Mouse (Mus musculus) macrophage (primary cell): ENCODE measurements around the gene Cd47. TPM values are rescaled to one million over a fixed set of nuclear protein-coding genes. Genes with fewer than 3 reads are reported as not detected.
A peak's percentile ranks its signal among the peaks of the same experiment; 100 is the strongest.
"Not testable (repeated sequence)": the region's sequence is repeated elsewhere in the genome, so short reads cannot be mapped to it uniquely, and the experiment has no call there.

Experiments used
- H3K27ac ChIP-seq: fragments of 350-480 bp; formaldehyde crosslinking; 2 replicates; pipeline ENCODE4 v1.9.0; 2021
- H3K36me3 ChIP-seq: fragments of 350-480 bp; formaldehyde crosslinking; 2 replicates; pipeline ENCODE4 v1.9.0; 2021; ENCODE audit errors: inconsistent target
- H3K4me3 ChIP-seq: fragments of 350-480 bp; formaldehyde crosslinking; 2 replicates; pipeline ENCODE4 v1.9.0; 2021; ENCODE audit errors: inconsistent target
- H3K79me2 ChIP-seq: fragments of 350-480 bp; formaldehyde crosslinking; 2 replicates; pipeline ENCODE4 v1.9.0; 2021; ENCODE audit errors: inconsistent target
- WGBS: methylation state at CpG from one replicate; pipeline ENCODE4 v1.1.7; 2026; ENCODE audit warnings: inconsistent platforms; ENCODE audit not compliant: missing documents; 5-methylcytosine and 5-hydroxymethylcytosine counted together
- polyA plus RNA-seq: library from polyadenylated mRNA; stranded (reverse); fragments of 250-400 nt; gene quantifications from 3 replicates; pipeline ENCODE4 v1.2.4, GENCODE M21; 2018; ENCODE audit warnings: inconsistent platforms

The Cd47 gene
- polyA plus RNA-seq, 1 experiment from 2014 or later: 220 TPM

DNA sequence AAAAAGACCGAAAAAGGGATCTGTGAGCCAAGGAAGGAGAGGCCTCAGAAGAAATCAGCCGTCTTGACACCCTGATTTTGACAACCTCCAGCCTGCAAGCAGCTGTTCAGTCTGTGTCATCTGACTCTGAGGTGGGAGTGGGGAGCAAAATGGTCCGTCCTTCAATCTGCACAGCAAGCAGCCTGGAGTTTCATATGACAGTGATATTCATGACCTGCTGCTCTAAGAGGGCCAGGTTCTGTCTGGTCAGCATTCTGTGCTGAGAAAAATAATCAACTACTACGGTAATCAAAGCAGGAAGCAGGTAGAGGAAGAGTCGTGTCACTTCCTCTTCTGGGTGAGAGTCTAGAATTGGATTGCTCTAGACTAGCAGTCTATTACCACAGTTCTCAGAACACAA is 1.1 kb downstream of the Cd47 start:
- H3K4me3 ChIP-seq: no peak overlapping the region
- WGBS: 13% methylated on average over 5 of the region's 5 CpGs

DNA sequence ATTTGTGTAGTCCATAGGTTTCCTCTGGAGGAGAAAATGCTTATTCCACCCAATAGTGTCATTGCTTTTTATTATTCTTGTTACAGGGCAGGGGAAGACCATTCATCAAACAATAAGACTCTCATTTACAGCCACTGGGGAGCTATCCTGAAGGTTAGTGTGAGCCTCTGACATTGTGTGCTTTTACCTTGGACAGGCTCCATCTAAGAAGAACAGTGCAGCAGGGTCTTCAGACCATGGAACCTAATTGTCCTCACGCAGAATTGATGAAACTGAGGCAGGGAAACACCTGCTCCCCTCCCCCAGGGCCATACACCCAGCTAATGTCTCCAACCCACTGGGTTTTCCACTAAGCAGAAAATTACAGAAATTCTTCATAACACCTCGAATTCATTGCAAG is 2.7 kb downstream of the Cd47 start:
- Histone ChIP-seq H3K27ac (no peak overlapping the region), H3K79me2 (no peaks in the 10 kb centered on the region), H3K4me3 (no peak overlapping the region), H3K36me3 (no peaks in the 10 kb centered on the region)
- WGBS: 85% methylated on average over 2 of the region's 2 CpGs

More for the DNA sequence above, 1.1 kb downstream of the Cd47 start:
- Histone ChIP-seq H3K36me3 (no peaks in the 10 kb centered on the region), H3K79me2 (no peaks in the 10 kb centered on the region), H3K27ac (no peak overlapping the region)

DNA sequence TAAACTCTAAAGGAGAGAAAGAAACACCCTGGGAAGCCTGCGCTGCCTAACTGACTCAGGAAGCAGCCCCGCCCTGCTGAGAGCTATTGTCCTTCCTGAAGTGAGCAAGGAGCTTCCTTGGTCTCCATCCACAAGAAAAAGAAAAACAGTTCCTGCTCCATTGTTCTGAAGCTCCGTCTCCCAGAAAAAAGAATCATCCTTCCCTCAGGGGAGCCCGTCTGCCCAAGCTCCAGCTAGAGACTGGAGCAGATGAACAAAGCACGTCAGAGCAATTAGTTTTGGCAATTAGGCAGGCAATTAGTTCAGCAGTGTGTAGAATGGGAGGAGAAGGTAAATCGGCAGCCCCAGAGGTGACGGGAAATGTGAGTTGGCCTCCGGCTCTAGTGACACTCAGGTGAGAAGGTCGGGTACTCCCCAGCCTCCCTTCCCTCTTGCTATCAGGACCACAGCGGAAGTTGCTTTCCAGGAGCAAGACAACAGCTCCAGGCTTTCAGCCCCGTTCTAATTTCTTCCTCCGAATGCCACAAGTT is 3.7 kb downstream of the Cd47 start:
- H3K79me2 ChIP-seq: no peaks in the 10 kb centered on the region
- H3K27ac ChIP-seq: no peak overlapping the region
- 52% methylated on average over 11 of the region's 12 CpGs for WGBS
- no peak overlapping the region for H3K4me3 ChIP-seq
- no peaks in the 10 kb centered on the region for H3K36me3 ChIP-seq

DNA sequence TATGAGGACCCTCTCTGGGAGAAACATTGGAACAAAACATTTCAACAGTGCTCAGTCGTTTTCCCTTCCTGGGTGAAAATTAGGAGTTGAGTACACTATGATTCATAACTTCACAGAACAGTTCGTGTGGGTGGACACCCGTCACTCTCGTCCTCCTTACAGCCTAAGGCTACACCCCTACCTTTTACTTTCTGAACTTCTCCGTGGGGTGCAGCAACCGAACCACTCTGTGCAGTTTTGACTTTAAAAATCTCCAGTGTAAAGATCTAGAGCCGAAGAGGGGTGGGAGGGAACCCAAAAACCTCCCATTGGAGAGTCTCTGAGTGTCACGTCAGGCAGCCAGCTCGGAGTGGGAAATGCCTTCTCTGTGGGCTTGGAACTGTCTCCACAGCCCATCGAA is 6.6 kb downstream of the Cd47 start:
- no peak overlapping the region for H3K27ac ChIP-seq
- no peaks in the 10 kb centered on the region for H3K79me2 ChIP-seq
- H3K4me3 ChIP-seq: no peak overlapping the region
- WGBS: 81% methylated on average over 10 of the region's 10 CpGs
- H3K36me3 ChIP-seq: no peaks in the 10 kb centered on the region

DNA sequence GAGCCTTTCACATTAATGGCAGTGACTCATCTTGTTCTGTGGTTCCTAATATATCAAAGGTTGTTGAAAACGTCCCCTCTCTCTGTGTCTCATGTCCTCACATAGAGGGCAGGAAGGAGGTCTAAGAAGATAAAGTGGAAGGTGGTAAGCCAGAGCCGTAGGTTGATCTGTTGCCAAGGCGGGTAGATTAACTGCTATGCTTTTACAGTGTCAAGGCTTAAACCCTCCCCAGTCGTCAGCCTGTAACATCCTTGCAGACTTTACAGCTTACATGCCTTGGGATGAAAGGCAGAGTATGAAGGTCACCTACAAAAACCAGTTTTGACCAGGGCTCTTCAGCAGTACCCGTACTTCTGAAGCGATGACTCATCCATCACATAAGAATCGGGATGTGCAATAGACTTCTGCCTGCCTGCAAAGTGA is 7.1 kb downstream of the Cd47 start:
- Histone ChIP-seq H3K4me3 (no peak overlapping the region), H3K36me3 (no peaks in the 10 kb centered on the region), H3K27ac (no peak overlapping the region), H3K79me2 (no peaks in the 10 kb centered on the region)
- 40% methylated on average over 7 of the region's 7 CpGs for WGBS

DNA sequence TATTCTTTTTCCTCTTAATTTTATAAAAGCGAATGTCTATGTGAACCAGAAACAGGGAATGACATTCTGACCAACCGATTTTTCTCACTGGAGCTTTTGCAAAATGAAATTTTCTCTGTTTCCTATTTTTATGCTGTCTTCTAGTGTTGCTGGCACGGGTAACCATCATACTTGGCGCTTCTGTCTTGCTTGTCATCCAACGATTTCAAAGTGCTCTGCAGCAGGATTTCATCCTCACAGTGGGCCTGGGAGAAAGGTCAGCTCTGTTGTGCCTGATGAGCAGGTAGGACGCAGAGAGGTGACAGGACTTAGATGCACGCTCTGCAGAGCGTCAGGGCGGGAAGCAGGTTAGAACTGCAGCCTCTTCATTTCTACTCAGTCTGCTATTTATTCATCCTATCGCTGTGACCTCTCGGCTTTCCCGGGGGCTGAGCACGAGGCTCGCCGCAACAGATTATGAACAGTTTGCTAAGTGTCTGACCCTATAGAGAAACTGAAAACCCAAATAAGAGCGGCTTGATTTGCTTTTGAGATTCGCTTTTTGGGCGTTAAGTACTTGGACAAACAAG is 7.6 kb downstream of the Cd47 start:
- Histone ChIP-seq H3K27ac (no peak overlapping the region), H3K79me2 (no peaks in the 10 kb centered on the region), H3K36me3 (no peaks in the 10 kb centered on the region), H3K4me3 (no peak overlapping the region)
- 83% methylated on average over 17 of the region's 18 CpGs for WGBS

DNA sequence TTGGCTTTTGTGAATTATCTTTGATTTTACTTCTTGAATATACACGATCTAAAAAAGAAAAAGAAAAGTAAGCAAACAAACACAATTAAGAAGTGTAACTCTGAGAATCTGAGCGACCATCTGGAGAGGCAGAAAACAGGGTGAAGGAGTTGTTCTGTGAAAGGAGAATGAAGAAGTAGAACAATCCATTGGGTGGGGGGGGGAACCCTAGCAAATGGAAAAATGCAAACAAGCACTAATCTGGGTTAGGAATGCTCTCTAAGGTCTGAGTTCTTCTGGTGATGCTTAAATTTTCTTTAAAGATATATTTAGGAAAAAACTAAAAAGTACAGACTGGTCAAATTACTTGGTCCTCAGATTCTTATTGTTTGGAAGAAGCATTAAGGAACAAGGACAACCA is 11.6 kb downstream of the Cd47 start:
- Histone ChIP-seq H3K27ac (no peak overlapping the region), H3K36me3 (no peaks in the 10 kb centered on the region), H3K79me2 (no peaks in the 10 kb centered on the region), H3K4me3 (no peak overlapping the region)
- WGBS: 85% methylated on average over 2 of the region's 2 CpGs

DNA sequence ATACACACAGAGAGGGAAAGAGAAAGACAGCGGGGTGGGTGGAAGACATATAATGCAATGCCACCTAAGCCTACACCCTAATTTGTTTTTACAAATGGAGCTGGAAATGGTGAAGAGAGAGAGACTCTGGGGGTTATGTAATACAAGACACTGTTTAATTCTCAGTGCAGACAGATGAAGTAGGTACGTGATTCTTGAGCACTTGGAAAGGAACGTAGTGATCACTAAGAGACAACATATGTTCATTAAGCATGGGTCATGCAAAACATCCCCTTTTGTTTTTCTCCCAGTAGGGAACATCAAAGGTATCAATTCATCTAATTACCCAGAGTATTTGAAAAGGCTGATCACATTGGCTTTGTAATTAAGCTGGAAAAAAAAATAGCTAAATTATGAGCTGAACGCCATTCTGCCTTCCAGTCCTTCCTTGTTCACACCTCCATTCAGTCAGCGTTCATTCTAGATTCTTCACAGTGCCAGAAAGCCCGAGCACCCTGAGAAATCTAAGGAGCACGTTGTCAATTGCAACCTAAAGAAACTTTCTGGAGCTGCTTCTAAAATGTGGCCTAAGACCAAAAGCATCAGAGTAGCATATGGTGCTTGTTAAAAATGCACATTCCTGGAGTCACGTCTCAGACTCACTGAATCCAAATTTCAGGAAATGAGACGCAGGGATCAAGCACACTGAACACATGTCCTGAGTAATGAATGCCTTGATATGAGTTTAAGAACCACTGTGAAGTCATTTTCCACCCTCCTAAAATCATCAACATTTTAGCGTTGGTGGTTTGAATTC is 12.7 kb downstream of the Cd47 start:
- no peaks in the 10 kb centered on the region for H3K36me3 ChIP-seq
- H3K27ac ChIP-seq: no peak overlapping the region
- H3K79me2 ChIP-seq: no peaks in the 10 kb centered on the region
- WGBS: 96% methylated on average over 10 of the region's 10 CpGs
- no peak overlapping the region for H3K4me3 ChIP-seq

DNA sequence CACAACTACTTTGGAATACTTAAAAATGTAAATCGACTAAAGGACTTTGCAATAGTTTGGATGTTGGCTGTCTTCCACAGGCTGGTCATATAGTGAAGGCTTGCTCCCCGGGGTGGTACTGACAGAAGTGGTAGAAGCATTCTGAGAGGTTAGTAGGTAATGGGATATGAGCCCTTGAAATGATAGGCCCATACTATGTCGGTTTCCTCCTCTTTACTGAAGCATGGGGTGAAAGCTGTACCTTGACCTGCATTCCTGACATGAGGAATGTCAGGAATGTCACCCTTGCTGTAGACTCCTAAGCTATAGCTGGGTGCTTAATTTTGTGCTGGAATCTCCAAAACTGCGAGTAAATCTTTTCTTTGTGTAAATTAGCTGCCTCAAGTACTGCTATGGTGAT is 14.1 kb downstream of the Cd47 start:
- H3K36me3 ChIP-seq: no peaks in the 10 kb centered on the region
- no peak overlapping the region for H3K4me3 ChIP-seq
- no peak overlapping the region for H3K27ac ChIP-seq
- 95% methylated on average over 4 of the region's 4 CpGs for WGBS
- H3K79me2 ChIP-seq: no peaks in the 10 kb centered on the region

DNA sequence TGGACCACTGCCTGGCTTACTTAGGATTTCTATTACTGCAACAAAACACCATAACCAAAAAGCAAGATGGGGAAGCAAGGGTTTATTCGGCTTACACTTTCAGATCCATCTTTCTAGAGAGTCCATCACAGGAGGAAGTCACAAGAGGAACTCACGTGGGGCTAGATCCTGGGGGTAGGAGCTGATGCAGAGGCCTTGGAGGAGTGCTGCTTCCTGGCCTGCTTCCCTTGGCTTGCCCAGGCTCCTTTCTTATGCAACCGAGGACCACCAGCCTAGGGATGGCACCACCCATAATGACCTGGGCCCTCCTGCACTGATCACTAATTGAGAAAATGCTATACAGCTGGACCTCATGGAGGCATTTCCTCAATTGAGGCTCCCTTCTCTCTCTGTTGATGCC is 16.6 kb downstream of the Cd47 start:
- Histone ChIP-seq H3K36me3 (no peaks in the 10 kb centered on the region), H3K79me2 (no peaks in the 10 kb centered on the region), H3K4me3 (no peak overlapping the region), H3K27ac (no peak overlapping the region)
- WGBS: 36% methylated on average over 3 of the region's 3 CpGs

DNA sequence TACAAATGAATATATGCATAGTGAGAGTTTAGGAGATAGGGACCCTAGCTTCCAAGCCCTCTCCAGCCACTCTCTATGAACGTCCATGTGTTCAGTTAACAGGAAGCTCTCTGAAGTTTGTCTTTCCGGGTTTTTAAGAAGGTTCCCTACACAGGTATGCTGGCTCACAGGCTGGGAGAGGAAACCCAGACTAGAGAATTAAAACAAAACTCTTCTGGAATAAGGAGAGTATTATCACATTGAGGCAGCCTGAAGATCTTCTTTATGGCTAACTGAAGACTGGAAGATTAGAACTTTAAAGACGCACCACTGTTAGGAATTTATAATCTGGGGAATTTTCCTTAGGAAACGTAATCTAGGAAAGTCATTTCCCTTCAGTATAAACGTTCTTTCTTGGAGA is 17.8 kb downstream of the Cd47 start:
- WGBS: 41% methylated on average over 5 of the region's 5 CpGs

DNA sequence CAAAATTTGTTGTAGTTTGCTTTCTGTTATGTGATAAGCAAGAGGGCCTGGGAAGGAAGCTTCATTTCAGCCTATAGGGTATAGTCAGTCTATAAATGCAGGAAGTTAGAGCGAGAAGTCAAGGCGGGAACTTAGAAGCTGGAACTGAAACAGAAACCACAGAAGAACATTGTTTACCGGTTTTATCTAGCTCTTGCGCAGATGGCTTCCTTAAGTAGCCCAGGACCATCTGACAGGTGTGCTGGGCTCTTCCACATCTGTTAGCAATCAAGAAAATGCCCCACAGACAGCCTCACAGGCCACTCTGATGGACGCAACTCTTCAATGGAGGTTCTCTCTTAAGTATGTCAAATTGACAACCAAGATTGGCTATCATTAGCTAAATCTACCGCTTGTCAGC is 18.3 kb downstream of the Cd47 start:
- Histone ChIP-seq H3K4me3 (peak overlapping the region; percentile 19), H3K79me2 (no peaks in the 10 kb centered on the region), H3K27ac (peak overlapping the region; percentile 50), H3K36me3 (no peaks in the 10 kb centered on the region)
- WGBS: 19% methylated on average over 6 of the region's 6 CpGs

More for the DNA sequence above, 17.8 kb downstream of the Cd47 start:
- no peaks in the 10 kb centered on the region for H3K36me3 ChIP-seq
- peak overlapping the region; percentile 50 for H3K27ac ChIP-seq
- H3K4me3 ChIP-seq: no peak overlapping the region
- no peaks in the 10 kb centered on the region for H3K79me2 ChIP-seq

DNA sequence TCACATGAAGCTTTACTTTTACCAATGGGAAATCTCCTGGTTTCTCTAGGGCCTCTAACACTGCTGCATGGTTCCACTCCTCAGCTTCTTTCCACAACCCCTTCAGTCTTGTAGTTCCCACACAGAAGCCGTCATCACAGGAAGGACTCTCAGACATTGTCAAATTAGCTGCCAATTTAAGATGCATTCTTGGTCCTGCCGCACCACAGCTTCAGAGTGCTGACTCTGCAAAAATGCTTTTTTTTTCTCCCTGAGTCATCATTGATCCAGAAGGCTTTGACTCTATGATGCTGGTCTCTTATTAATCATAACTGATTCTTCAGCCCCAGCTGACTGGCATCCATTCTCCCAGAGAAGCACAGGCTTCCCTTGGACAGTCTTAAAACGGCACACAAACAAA is 19.2 kb downstream of the Cd47 start:
- Histone ChIP-seq H3K27ac (no peak overlapping the region), H3K79me2 (no peaks in the 10 kb centered on the region), H3K36me3 (no peaks in the 10 kb centered on the region), H3K4me3 (no peak overlapping the region)
- 89% methylated on average over 3 of the region's 3 CpGs for WGBS

DNA sequence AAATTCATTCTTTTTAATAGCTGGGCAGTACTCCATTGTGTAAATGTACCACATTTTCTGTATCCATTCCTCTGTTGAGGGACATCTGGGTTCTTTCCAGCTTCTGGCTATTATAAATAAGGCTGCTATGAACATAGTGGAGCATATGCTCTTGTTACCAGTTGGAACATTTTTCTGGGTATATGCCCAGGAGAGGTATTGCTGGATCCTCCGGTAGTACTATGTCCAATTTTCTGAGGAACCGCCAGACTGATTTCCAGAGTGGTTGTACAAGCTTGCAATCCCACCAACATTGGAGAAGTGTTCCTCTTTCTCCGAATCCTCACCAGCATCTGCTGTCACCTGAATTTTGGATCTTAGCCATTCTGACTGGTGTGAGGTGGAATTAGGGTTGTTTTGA is 30.6 kb downstream of the Cd47 start:
- H3K36me3 ChIP-seq, H3K27ac ChIP-seq, H3K79me2 ChIP-seq, H3K4me3 ChIP-seq: not testable (repeated sequence)
- 89% methylated on average over 1 of the region's 3 CpGs for WGBS

DNA sequence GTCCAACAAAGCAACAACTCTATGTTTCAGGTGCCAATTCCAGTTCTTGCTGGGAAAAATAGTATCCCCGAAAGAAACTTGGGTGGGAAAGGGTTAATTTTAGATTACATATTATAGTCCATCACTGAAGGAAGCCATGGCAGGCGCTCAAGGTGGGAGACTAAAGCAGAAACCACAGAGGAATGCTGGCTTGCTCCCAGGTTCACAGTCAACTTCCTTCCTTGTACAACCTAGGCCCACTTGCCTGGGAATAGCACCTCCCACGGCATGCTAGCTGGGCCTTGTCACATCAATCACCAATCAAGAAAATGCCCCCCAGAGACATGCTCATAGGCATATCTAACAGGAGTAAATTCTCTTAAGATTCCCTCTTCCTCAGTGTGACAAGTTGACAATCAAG is 32.0 kb downstream of the Cd47 start:
- H3K4me3 ChIP-seq: no peak overlapping the region
- no peak overlapping the region for H3K27ac ChIP-seq
- no peaks in the 10 kb centered on the region for H3K79me2 ChIP-seq
- WGBS: 51% methylated on average over 3 of the region's 3 CpGs
- H3K36me3 ChIP-seq: no peaks in the 10 kb centered on the region
